7 mouse cellular contexts compared by ENCODE assay signal in the genomic region with DNA sequence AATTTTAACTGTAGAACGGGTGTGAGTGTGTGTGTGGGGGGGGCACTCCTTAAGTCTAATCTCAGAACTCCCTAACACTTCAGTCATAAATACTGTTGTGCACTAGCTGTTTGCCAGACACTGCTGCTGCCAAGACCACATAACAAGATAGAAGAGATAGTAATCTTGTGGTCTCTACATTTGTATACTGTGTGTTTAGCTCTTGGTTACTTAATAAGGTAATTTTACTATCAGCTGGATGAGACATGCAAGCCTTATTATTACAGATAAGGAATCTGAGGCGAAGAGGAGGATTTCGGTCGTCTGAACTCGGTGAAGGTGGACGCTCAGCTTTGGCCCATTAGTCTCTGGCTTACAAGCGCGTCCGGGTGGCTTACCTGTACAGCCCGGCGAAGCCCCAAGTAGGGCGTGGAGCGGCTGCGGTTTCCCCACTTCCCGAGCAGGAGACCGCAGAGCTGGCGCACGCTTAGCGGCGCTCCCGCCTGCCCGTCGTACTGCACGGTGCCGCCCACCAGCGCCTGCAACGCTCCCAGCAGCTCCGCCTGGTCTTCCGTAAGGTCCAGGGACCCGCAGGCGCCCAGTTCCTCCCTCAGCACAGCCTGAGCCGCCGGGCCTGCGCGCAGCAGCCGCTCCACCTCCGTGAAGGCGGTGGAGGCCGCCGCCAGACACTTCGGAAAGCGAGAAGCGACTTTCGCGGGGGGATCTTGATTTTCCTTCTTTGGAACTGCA. TPM values are rescaled to one million over a fixed set of nuclear protein-coding genes. Genes with fewer than 3 reads are reported as not detected.
DNase-seq lines count a peak whose midpoint lies in the region; ATAC-seq and TF ChIP-seq lines count a peak whose summit lies in the region.

No protein-coding gene starts in this region.

- peak; percentile 60 for ATAC-seq in heart, embryonic 15.5 days (replicated peaks; ENCODE audit: insufficient number of reproducible peaks, insufficient read depth, low FRiP score, low read depth)
- ATAC-seq in limb, embryonic 12.5 days (ENCODE audit: insufficient number of reproducible peaks, insufficient read depth, low FRiP score, low TSS enrichment, low read depth): peak; percentile 79
- peak; percentile 76 for ATAC-seq in midbrain, embryonic 11.5 days (ENCODE audit: low FRiP score)

- no peak for TF ChIP-seq CTCF in bone marrow, adult 2 months (IDR thresholded peaks at IDR 0.05; ENCODE audit: control insufficient read depth, insufficient read depth, low read length)

- peaks cover 8% of the 10 kb centered on the region; the same call in 1 of the 2 replicates for H3K4me1 ChIP-seq in bone marrow, adult 2 months (ENCODE audit: control insufficient read depth, insufficient read depth, low read length)
- peaks cover 19% of the 10 kb centered on the region for H3K4me1 ChIP-seq in heart, embryonic 15.5 days (replicated peaks)
- H3K4me1 ChIP-seq in limb, embryonic 12.5 days (replicated peaks): peaks cover 15% of the 10 kb centered on the region
- H3K4me1 ChIP-seq in midbrain, embryonic 11.5 days (ENCODE audit: control insufficient read depth, insufficient read depth, low read length): peaks cover 12% of the 10 kb centered on the region

- H3K27me3 ChIP-seq in heart, embryonic 15.5 days: peaks cover 99% of the 10 kb centered on the region
- H3K27me3 ChIP-seq in limb, embryonic 12.5 days: peaks cover 100% of the 10 kb centered on the region
- H3K27me3 ChIP-seq in midbrain, embryonic 11.5 days (ENCODE audit: control insufficient read depth, insufficient read depth, low read length): peaks cover 99% of the 10 kb centered on the region

- TF ChIP-seq POLR2A in bone marrow, adult 2 months (IDR thresholded peaks at IDR 0.05; ENCODE audit: borderline replicate concordance, control insufficient read depth, low read depth, low read length): no peak

- H3K36me3 ChIP-seq in heart, embryonic 15.5 days: no peaks in the 10 kb centered on the region
- H3K36me3 ChIP-seq in limb, embryonic 12.5 days: no peaks in the 10 kb centered on the region
- no peaks in the 10 kb centered on the region for H3K36me3 ChIP-seq in midbrain, embryonic 11.5 days (ENCODE audit: control insufficient read depth, insufficient read depth, low read length)

- WGBS in bone marrow, adult 2 months: under 1% methylated on average over 45 of the region's 45 CpGs
- WGBS in heart, embryonic 15.5 days: under 1% methylated on average over 45 of the region's 45 CpGs
- under 1% methylated on average over 45 of the region's 45 CpGs for WGBS in limb, embryonic 12.5 days
- under 1% methylated on average over 45 of the region's 45 CpGs for WGBS in midbrain, embryonic 11.5 days

- H3K9ac ChIP-seq in heart, embryonic 15.5 days: peak overlapping the region; percentile 53
- peak overlapping the region; percentile 55 for H3K9ac ChIP-seq in limb, embryonic 12.5 days (replicated peaks)
- peak overlapping the region; percentile 46 for H3K9ac ChIP-seq in midbrain, embryonic 11.5 days (ENCODE audit: low read length)

- peak overlapping the region; percentile 68 for H3K27ac ChIP-seq in bone marrow, adult 2 months (ENCODE audit: control insufficient read depth, insufficient read depth, low read depth, low read length, poor library complexity)
- H3K27ac ChIP-seq in heart, embryonic 15.5 days: no peak overlapping the region
- no peak overlapping the region for H3K27ac ChIP-seq in limb, embryonic 12.5 days
- H3K27ac ChIP-seq in midbrain, embryonic 11.5 days (ENCODE audit: low read depth, low read length): no peak overlapping the region

- H3K9me3 ChIP-seq in heart, embryonic 15.5 days (replicated peaks): no peaks in the 10 kb centered on the region
- H3K9me3 ChIP-seq in limb, embryonic 12.5 days: no peaks in the 10 kb centered on the region
- no peaks in the 10 kb centered on the region for H3K9me3 ChIP-seq in midbrain, embryonic 11.5 days (ENCODE audit: control insufficient read depth, low read length)

- peak; percentile 32 for DNase-seq in right cerebral cortex, postnatal 14 days
- DNase-seq in right cerebral cortex, postnatal 10 days (ENCODE audit: low spot score in 2 of 2): no peak
- peak; percentile 94 for DNase-seq in midbrain, embryonic 11.5 days (ENCODE audit: low spot score, missing footprints)
- peak; percentile 50 to 57 for DNase-seq in thymus, adult 18-20 months

- H3K4me3 ChIP-seq in bone marrow, adult 2 months (replicated peaks; ENCODE audit: control insufficient read depth, low read depth, low read length): peak overlapping the region; percentile 60
- H3K4me3 ChIP-seq in heart, embryonic 15.5 days: peak overlapping the region; percentile 64
- H3K4me3 ChIP-seq in limb, embryonic 12.5 days (replicated peaks): peak overlapping the region; percentile 53
- H3K4me3 ChIP-seq in midbrain, embryonic 11.5 days (ENCODE audit: low read depth, low read length): peak overlapping the region; percentile 45

- H3K4me2 ChIP-seq in heart, embryonic 15.5 days: peak overlapping the region; percentile 93
- peak overlapping the region; percentile 93 for H3K4me2 ChIP-seq in limb, embryonic 12.5 days
- peak overlapping the region; percentile 85 for H3K4me2 ChIP-seq in midbrain, embryonic 11.5 days

RNA-seq across cellular contexts. Expression of a gene that starts 3.8 kb away (rescaled TPM):
- 3.9 and 10.0 TPM in 2 replicates for polyA plus RNA-seq in bone marrow, adult 2 months (2011; ENCODE audit: insufficient read depth, insufficient read length, low replicate concordance, missing spikeins)
- 9.5 and 113 TPM in 2 replicates for polyA plus RNA-seq in heart, embryonic 15.5 days (2015; fragmentation: Nextera tagmentation; extraction: Ambion mirVana)
- polyA plus RNA-seq in limb, embryonic 12.5 days (2016; fragmentation: Nextera tagmentation; extraction: Ambion mirVana): 1.2 TPM in 2 replicates
- polyA plus RNA-seq in midbrain, embryonic 11.5 days (2014; fragmentation: Nextera tagmentation; extraction: Ambion mirVana): 0.10 and 0.37 TPM in 2 replicates

RNA-seq across cellular contexts. Expression of a gene that starts 24.8 kb away (rescaled TPM):
- not detected in 2 replicates for polyA plus RNA-seq in bone marrow, adult 2 months (2011; ENCODE audit: insufficient read depth, insufficient read length, low replicate concordance, missing spikeins)
- polyA plus RNA-seq in heart, embryonic 15.5 days (2015; fragmentation: Nextera tagmentation; extraction: Ambion mirVana): not detected in 2 replicates
- polyA plus RNA-seq in limb, embryonic 12.5 days (2016; fragmentation: Nextera tagmentation; extraction: Ambion mirVana): 0.30 and 0.32 TPM in 2 replicates
- not detected in 2 replicates for polyA plus RNA-seq in midbrain, embryonic 11.5 days (2014; fragmentation: Nextera tagmentation; extraction: Ambion mirVana)

RNA-seq across cellular contexts. Expression of a gene that starts 29.6 kb away (rescaled TPM):
- 31.8 and 40.4 TPM in 2 replicates for polyA plus RNA-seq in bone marrow, adult 2 months (2011; ENCODE audit: insufficient read depth, insufficient read length, low replicate concordance, missing spikeins)
- polyA plus RNA-seq in heart, embryonic 15.5 days (2015; fragmentation: Nextera tagmentation; extraction: Ambion mirVana): 3.5 TPM in 1 of 2 replicates, not detected in the other
- 24.8 and 50.4 TPM in 2 replicates for polyA plus RNA-seq in limb, embryonic 12.5 days (2016; fragmentation: Nextera tagmentation; extraction: Ambion mirVana)
- polyA plus RNA-seq in midbrain, embryonic 11.5 days (2014; fragmentation: Nextera tagmentation; extraction: Ambion mirVana): 6.3 and 6.8 TPM in 2 replicates

RNA-seq across cellular contexts. Expression of a gene that starts 29.9 kb away (rescaled TPM):
- 109 and 137 TPM in 2 replicates for polyA plus RNA-seq in bone marrow, adult 2 months (2011; ENCODE audit: insufficient read depth, insufficient read length, low replicate concordance, missing spikeins)
- polyA plus RNA-seq in heart, embryonic 15.5 days (2015; fragmentation: Nextera tagmentation; extraction: Ambion mirVana): 1.6 and 1.7 TPM in 2 replicates
- polyA plus RNA-seq in limb, embryonic 12.5 days (2016; fragmentation: Nextera tagmentation; extraction: Ambion mirVana): 21.0 and 25.9 TPM in 2 replicates
- 9.9 and 11.3 TPM in 2 replicates for polyA plus RNA-seq in midbrain, embryonic 11.5 days (2014; fragmentation: Nextera tagmentation; extraction: Ambion mirVana)

RNA-seq across cellular contexts. Expression of a gene that starts 35.4 kb away (rescaled TPM):
- 144 and 216 TPM in 2 replicates for polyA plus RNA-seq in bone marrow, adult 2 months (2011; ENCODE audit: insufficient read depth, insufficient read length, low replicate concordance, missing spikeins)
- 8.6 and 12.1 TPM in 2 replicates for polyA plus RNA-seq in heart, embryonic 15.5 days (2015; fragmentation: Nextera tagmentation; extraction: Ambion mirVana)
- 30.3 and 34.1 TPM in 2 replicates for polyA plus RNA-seq in limb, embryonic 12.5 days (2016; fragmentation: Nextera tagmentation; extraction: Ambion mirVana)
- polyA plus RNA-seq in midbrain, embryonic 11.5 days (2014; fragmentation: Nextera tagmentation; extraction: Ambion mirVana): 43.8 and 43.9 TPM in 2 replicates

Comparison
In these comparisons a context has a peak if more than half of its experiments do, and no peak if none do; other contexts are left out.
1. DNase-seq: peak in right cerebral cortex, postnatal 14 days (single experiment), midbrain, embryonic 11.5 days (single experiment) and thymus, adult 18-20 months (2 of 2); none in right cerebral cortex, postnatal 10 days (0 of 2).
2. Peak in every context shown above with its lines, with median percentiles within 50 percentile points of each other: H3K4me3 ChIP-seq, ATAC-seq, H3K4me2 ChIP-seq and H3K9ac ChIP-seq.